Mouse (Mus musculus) small intestine, adult 2 months (tissue): ENCODE results near the gene Mecom.

Experiments
- CTCF ChIP-seq: fragments of 200-500 bp; IDR thresholded peaks from 2 replicates; pipeline ENCODE4 v1.5.1; 2012; ENCODE audit warnings: low read depth, mild to moderate bottlenecking, control low read depth, inconsistent platforms, low read length, moderate library complexity, mixed read lengths; ENCODE audit not compliant: insufficient replicate concordance, insufficient read length; ENCODE audit errors: extremely low read depth
- POLR2A ChIP-seq: fragments of 200-500 bp; IDR thresholded peaks from 2 replicates; pipeline ENCODE4 v1.6.1; 2012; ENCODE audit warnings: low read depth, mild to moderate bottlenecking, control low read depth, inconsistent platforms, low read length, moderate library complexity

DNA sequence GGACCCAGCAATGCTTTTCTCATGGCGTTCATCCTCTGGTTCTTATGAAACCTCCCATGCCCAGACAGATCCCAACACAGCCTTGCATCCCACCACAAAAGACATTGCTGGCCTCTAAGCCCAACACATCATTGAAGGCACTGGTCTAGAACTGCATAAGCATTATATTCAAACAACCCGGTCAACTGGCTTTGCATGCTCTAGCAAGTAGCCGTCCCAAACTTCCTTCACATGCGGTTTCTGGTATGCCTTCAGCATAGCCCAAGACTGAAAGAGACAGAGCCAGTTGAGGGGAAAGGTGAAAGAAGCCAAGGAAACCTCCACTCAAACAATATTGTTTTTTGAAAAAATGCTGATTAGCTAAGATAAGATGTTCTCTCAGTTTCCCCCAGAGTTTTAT lies 397.7 kb downstream of the Mecom start:
- TF ChIP-seq CTCF: no peak
- TF ChIP-seq POLR2A: no peak
